Mouse (Mus musculus) neutrophil, adult 5-6 weeks (primary cell): ENCODE data around the gene Sh3d19. TPM values are rescaled to one million over a fixed set of nuclear protein-coding genes. Genes with fewer than 3 reads are reported as not detected.

ENCODE experiments used
- ATAC-seq: fragments of 151-379, 151-347 bp; 2 replicates; pipeline ENCODE4 v1.8.0; 2017; ENCODE audit warnings: mild to moderate bottlenecking, moderate TSS enrichment; ENCODE audit not compliant: insufficient number of reproducible peaks, poor library complexity, low FRiP score, severe bottlenecking; ENCODE audit errors: extremely low read depth
- total RNA-seq: library from RNA; stranded (forward); fragments of 200-1000 nt; gene quantifications from 2 replicates; pipeline ENCODE4 v1.2.3, GENCODE M21; 2017

Gene Sh3d19
- total RNA-seq, 1 experiment from 2014 or later = 0.93 TPM

GRCm38 (mm10) chr3:86112766-86113165 lies 141.9 kb downstream of the Sh3d19 start:
- ATAC-seq = no peak

DNA sequence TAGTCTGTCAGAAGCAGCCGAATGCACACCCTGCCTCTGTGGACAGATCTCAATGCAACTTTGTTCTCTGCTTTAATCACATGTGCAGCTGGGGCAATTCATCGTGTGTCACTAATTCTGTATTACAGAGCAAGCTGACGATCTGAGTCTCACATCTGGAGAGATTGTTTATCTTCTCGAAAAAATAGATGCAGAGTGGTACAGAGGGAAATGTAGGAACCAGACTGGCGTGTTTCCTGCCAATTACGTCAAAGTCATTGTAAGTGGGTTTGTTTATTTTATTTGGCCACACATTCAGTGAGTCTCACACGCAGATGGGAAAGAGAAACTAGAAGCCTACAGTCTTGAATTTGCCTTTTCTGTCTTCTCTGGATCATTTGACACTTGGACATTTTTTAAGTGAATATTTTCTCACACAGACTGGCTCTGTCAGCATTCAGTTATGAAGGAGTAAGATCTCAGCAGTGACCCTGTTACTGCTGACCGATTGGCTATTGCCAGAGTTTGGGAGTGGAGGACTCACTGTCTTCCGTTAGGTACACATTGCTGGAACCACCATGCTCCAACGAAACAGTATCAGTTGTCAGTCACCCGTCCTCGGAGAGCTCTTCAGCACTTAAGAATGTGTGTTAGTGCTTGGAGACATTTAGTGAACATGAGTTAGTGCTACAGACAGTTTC lies 143.9 kb downstream of the Sh3d19 start:
- no peak for ATAC-seq

- no peak for ATAC-seq
Measured at GRCm38 (mm10) chr3:86116951-86117350, 146.0 kb downstream of the Sh3d19 start.

DNA sequence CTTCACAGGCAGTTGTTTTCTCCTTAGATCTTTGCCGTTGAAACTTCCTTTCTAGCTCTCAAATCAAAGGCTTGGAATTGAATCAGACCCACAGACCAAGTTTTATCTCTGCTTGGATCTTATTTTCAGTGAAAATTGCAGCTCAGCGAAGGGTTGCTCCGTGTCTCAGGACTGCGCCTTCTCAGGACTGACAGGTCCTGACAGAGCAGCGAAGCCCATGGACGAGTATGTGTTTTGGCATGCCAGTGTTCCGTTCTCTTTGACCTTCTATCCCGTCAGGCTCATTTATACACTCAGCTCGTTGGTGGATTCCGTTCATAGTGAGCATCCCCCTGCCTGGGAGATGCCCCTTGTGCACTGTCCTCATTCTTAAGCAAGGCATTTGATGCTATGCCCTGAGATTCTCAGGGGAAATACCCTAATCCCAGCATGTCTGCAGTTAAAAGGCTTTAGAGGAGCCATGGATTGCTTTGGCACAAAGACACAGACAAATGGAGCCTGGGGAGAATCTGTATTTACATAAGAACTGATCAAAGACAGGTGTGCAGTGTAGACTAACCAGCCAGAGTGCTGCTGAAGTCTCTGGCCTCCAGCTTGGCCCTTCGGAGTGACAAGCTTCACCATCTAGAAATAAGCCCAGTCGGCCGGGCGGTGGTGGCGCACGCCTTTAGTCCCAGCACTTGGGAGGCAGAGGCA lies 148.5 kb downstream of the Sh3d19 start:
- no peak for ATAC-seq

- ATAC-seq = no peak
Measured at GRCm38 (mm10) chr3:86122156-86122555, 151.2 kb downstream of the Sh3d19 start.

GRCm38 (mm10) chr3:86123251-86123746 lies 152.4 kb downstream of the Sh3d19 start:
- ATAC-seq = no peak

DNA sequence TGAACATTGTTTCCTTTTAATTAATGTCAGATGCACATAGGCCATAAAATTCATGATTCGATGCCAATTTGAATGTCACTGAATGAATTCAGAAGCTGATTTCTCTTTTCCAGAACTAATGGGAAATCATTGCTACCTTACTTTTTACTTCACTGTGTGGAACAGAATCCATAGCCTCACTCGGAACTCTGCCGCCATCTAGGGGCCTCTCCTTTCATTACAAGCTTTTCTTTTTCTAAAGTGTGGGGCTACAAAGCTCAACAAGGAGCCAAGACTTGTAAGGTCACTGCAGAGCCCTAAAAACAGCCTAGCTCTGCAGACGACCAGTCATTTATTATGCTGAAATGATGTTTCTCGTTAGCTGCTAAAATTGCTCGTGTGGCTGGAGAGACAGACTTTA lies 158.8 kb downstream of the Sh3d19 start:
- peak; percentile 76 for ATAC-seq

DNA sequence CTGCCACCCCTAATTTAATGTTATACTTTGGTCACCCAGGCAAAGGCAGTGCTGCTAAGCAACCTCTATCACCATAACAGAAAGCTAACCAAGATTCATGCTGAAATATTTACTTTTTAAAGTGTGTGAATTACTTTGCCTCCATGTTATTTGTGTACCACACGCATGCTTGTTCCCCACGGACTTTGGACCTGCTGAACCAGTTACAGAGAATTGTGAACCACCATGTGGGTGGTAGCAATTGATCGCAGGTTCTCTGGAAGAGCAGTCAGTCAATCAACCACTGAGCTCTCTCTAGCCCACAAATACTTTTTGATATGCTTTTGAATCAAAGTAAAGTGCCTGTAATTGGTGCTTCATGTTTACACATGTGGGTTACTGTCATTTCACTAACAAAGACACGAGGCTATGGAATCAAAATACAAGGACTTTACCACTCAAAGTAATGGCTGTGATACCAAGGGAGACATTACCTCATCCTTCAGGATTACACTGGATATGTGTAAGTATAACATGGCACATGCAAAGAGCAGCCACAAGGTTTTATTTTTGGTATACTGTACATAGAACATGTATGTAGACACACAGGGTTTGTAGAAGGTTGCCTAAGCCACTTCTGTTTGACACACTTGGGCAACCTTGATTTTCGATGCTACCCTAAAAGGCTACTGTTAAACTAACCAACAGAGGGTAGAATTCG lies 164.2 kb downstream of the Sh3d19 start:
- no peak for ATAC-seq

GRCm38 (mm10) chr3:86135886-86136563 lies 165.1 kb downstream of the Sh3d19 start:
- no peak for ATAC-seq

GRCm38 (mm10) chr3:86136936-86137574 lies 166.1 kb downstream of the Sh3d19 start:
- ATAC-seq = no peak

- ATAC-seq = no peak
Measured at GRCm38 (mm10) chr3:86139660-86140059, 168.8 kb downstream of the Sh3d19 start.

DNA sequence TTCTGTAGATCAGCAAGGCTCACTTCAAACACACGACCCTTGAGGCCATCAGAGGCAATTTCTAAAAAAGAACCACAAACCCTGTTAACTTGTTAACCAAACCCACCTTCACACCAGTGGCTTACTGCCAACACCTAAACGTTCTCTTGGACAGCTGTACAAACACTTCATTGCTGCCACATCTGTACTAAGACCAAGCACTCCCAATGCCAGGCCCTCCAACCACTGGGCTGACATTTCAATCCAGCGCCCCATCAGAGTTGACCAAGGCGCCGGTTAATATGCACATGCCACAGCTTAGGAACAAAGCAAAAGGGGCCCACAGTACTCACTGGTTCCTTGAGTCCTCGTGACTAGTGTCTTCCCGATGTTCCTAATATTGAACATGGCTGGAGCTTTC lies 170.5 kb downstream of the Sh3d19 start:
- ATAC-seq = no peak

- ATAC-seq = no peak
Measured at GRCm38 (mm10) chr3:86141886-86142262, 171.0 kb downstream of the Sh3d19 start.

GRCm38 (mm10) chr3:86142263-86142933 lies 171.5 kb downstream of the Sh3d19 start, which contains the start of gene Rps3a1:
Gene Rps3a1, minus strand, starts transcription at chr3:86142702.
- ATAC-seq = peak; percentile 96

- ATAC-seq = no peak
Measured at GRCm38 (mm10) chr3:86142934-86143317, 172.0 kb downstream of the Sh3d19 start.

- ATAC-seq = no peak
Measured at GRCm38 (mm10) chr3:86143343-86143742, 172.4 kb downstream of the Sh3d19 start.

DNA sequence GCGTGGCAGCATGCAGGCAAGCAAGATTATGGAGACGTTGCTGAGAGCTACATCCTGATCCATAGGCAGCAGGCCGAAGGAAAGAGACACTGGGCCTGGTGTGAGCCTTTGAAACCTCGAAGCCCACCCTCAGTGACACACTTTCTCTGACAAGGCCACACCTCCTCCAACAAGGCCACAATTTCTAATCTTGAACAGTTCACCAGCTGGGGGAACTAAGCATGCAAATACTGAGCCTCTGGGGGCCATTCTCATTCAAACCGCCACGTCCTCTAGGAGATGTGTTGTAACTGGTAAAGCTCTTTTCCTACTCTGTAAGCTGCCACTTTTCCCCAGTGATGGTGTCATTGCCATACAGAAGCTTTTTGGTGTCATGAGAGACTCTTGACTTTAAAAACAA lies 178.2 kb downstream of the Sh3d19 start:
- peak; percentile 44; the same call in 1 of the 2 replicates for ATAC-seq

GRCm38 (mm10) chr3:86149521-86149920 lies 178.6 kb downstream of the Sh3d19 start:
- no peak for ATAC-seq
